Mouse (Mus musculus) myocyte (in vitro differentiated cells): ENCODE measurements around the gene Sh3d21.

ENCODE experiments used
- CEBPB ChIP-seq: IDR thresholded peaks from 2 replicates; pipeline ENCODE4 v1.6.1; 2011; ENCODE audit warnings: mild to moderate bottlenecking, moderate library complexity; ENCODE audit not compliant: poor library complexity, insufficient read depth, severe bottlenecking
- E2F4 ChIP-seq: IDR thresholded peaks from one replicate; pipeline ENCODE4 v1.6.1; 2011; ENCODE audit warnings: mild to moderate bottlenecking, control low read depth, moderate library complexity; ENCODE audit not compliant: insufficient read depth
- MAX ChIP-seq: IDR thresholded peaks from one replicate; pipeline ENCODE4 v1.6.1; 2011; ENCODE audit warnings: low read depth, mild to moderate bottlenecking, control low read depth
- MYOD1 ChIP-seq, 3 experiments: IDR thresholded peaks; one replicate each; pipeline ENCODE4 v1.6.1; 2011; ENCODE audit warnings: control low read depth in 2 of 3, low read depth in 2 of 3, mild to moderate bottlenecking in 2 of 3, moderate library complexity in 1 of 3; ENCODE audit not compliant: insufficient read length in 2 of 3, control insufficient read depth in 1 of 3
- MYOG ChIP-seq, 3 experiments: IDR thresholded peaks; one replicate each; pipeline ENCODE4 v1.6.1; 2011; ENCODE audit warnings: control low read depth in 2 of 3, low read depth in 2 of 3, mild to moderate bottlenecking in 2 of 3; ENCODE audit not compliant: insufficient read length in 2 of 3, control insufficient read depth in 1 of 3, insufficient read depth in 1 of 3
- POLR2A ChIP-seq: IDR thresholded peaks from one replicate; pipeline ENCODE4 v1.6.1; 2011; ENCODE audit warnings: low read depth, mild to moderate bottlenecking, control low read depth, moderate library complexity; ENCODE audit not compliant: insufficient read length
- POLR2AphosphoS2 ChIP-seq: IDR thresholded peaks from one replicate; pipeline ENCODE4 v1.6.1; 2011; ENCODE audit warnings: low read depth, control low read depth; ENCODE audit not compliant: insufficient read length
- SRF ChIP-seq: IDR thresholded peaks from one replicate; pipeline ENCODE4 v1.6.1; 2011; ENCODE audit warnings: low read depth; ENCODE audit not compliant: control insufficient read depth, insufficient read length
- TCF12 ChIP-seq: IDR thresholded peaks from one replicate; pipeline ENCODE4 v1.6.1; 2011; ENCODE audit warnings: mild to moderate bottlenecking, control low read depth; ENCODE audit not compliant: poor library complexity, insufficient read depth, severe bottlenecking
- TCF3 ChIP-seq: IDR thresholded peaks from one replicate; pipeline ENCODE4 v1.6.1; 2011; ENCODE audit warnings: low read depth, control low read depth; ENCODE audit not compliant: insufficient read length
- USF1 ChIP-seq: IDR thresholded peaks from one replicate; pipeline ENCODE4 v1.6.1; 2011; ENCODE audit warnings: low read depth, mild to moderate bottlenecking, control low read depth, moderate library complexity

DNA sequence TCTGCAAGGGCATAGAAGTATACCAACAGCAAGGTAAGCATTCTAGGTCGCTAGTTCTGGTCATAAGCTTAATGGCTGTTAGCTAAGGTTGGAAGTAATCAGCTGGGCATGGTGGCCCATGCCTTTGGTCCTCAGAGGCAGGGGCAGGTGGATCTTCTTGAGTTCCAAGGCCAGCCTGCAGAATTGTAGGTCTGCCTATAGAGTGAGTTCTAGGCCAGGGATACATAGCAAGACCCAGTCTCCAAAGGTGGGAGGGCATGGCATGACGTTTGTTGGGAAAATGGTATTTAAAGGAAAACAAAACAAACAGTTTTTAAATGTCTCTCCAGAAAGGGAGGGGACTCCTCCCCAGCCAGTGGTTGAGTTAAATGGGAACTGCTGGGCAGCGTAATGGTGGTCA is 62.5 kb downstream of the Sh3d21 start:
- no peak for TF ChIP-seq POLR2A
- no peak for TF ChIP-seq TCF12
- no peak for TF ChIP-seq MYOD1 (IDR thresholded peaks at IDR 0.05; ENCODE audit: control insufficient read depth in 1 of 3, insufficient read length in 2 of 3, low read depth in 2 of 3)
- no peak for TF ChIP-seq SRF
- no peak for TF ChIP-seq MAX
- TF ChIP-seq E2F4, result no peak
- no peak for TF ChIP-seq USF1
- no peak for TF ChIP-seq CEBPB
- TF ChIP-seq POLR2AphosphoS2, result no peak
- TF ChIP-seq MYOG (IDR thresholded peaks at IDR 0.05; ENCODE audit: control insufficient read depth in 1 of 3, insufficient read depth in 1 of 3, insufficient read length in 2 of 3, low read depth in 2 of 3), result no peak
- TF ChIP-seq TCF3, result no peak
